Mouse (Mus musculus) CH12.LX (cell line): ENCODE data around the gene Wnt3a.

Source experiments
- BHLHE40 ChIP-seq: IDR thresholded peaks from 2 replicates; pipeline ENCODE4 v1.6.1; 2011; ENCODE audit warnings: mild to moderate bottlenecking, low read depth, low read length, improper control_type of control experiment
- CTCF ChIP-seq, 2 experiments: IDR thresholded peaks in 1 of 2; conservative IDR thresholded peaks in 1 of 2; 2 replicates each; pipeline ENCODE4 v1.5.1; 2011 to 2012; ENCODE audit warnings: low read depth in 2 of 2, low read length in 2 of 2, improper control_type of control experiment in 1 of 2, inconsistent platforms in 1 of 2, mild to moderate bottlenecking in 1 of 2, moderate library complexity in 1 of 2
- ETS1 ChIP-seq: conservative IDR thresholded peaks from 2 replicates; pipeline ENCODE4 v1.6.1; 2012; ENCODE audit warnings: low read depth, mild to moderate bottlenecking, inconsistent platforms, low read length, improper control_type of control experiment, moderate library complexity
- POLR2A ChIP-seq: IDR thresholded peaks from 2 replicates; pipeline ENCODE4 v1.6.1; 2011; ENCODE audit warnings: low read depth, mild to moderate bottlenecking, improper control_type of control experiment, low read length
- ZNF384 ChIP-seq: IDR thresholded peaks from 2 replicates; pipeline ENCODE4 v1.6.1; 2012; ENCODE audit warnings: low read depth, low read length, improper control_type of control experiment, inconsistent platforms

GRCm38 (mm10) chr11:59208153-59208831 lies 82.3 kb downstream of the Wnt3a start, which contains the start of gene 2310033P09Rik:
- TF ChIP-seq CTCF (conservative IDR thresholded peaks at IDR 0.05 in 1 of 2, IDR thresholded peaks at IDR 0.05 in 1 of 2; ENCODE audit: low read depth in 2 of 2, low read length in 2 of 2): no peak
- TF ChIP-seq BHLHE40: no peak; the same call in 1 of the 2 replicates
- TF ChIP-seq POLR2A: peak; percentile 96
- TF ChIP-seq ZNF384: no peak
- no peak for TF ChIP-seq ETS1
